Comparison of ENCODE assay signal across 8 mouse cellular contexts in the genomic region with DNA sequence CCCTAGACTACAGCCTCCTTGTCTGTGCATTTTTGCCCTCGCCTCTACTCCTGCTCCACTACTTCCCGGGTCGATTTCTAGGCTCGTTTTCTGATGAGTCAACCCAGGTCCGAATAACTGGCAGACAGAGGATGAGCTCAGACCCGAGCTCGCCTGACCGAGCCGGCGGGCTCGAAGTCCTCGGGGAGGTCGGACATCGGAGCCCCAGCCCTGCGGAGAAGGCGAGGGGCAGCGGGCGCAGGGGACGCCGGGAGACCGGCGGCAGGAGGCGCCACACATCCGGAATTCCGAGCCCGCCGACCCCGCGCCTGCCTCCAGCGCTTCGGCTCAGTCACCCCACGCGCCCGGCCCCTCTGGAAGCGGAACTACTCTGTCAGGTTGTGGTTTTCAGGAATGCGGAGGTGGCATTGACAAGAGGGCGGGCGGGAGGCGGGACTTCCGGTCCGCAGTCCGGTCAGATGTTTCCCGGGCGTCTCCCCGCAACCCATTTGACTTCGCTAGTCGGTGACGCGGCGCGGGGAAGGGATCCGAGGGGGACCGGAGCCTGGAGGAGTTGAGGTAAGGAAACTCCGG. TPM values are rescaled to one million over a fixed set of nuclear protein-coding genes. Genes with fewer than 3 reads are reported as not detected.
DNase-seq lines count a peak whose midpoint lies in the region; ATAC-seq and TF ChIP-seq lines count a peak whose summit lies in the region.

Gene Pcyt1a, plus strand, starts transcription at position 448 of the 573 bp plus-strand sequence.

- no peaks in the 10 kb centered on the region for H3K27me3 ChIP-seq in hindbrain, postnatal 0 days (ENCODE audit: insufficient read depth, low read length)

- peak; percentile 72 for TF ChIP-seq POLR2A in cortical plate, adult 2 months (IDR thresholded peaks at IDR 0.05; ENCODE audit: extremely low read depth, insufficient read depth, low read length)

- H3K79me2 ChIP-seq in macrophage (ENCODE audit: inconsistent target) = peaks cover 48% of the 10 kb centered on the region

- intact Hi-C loops in left cerebral cortex, adult 2 months (cut with DNase I) = loop anchor here (1.0 to 2.0 kb wide), 2 partner anchors 11 to 98 kb away; partner anchors contain the start of genes Tctex1d2 and Ubxn7

- H3K4me2 ChIP-seq in hindbrain, postnatal 0 days (ENCODE audit: low read depth, low read length) = peak within 1 kb of the TSS; percentile 67

- no peaks in the 10 kb centered on the region for H3K36me3 ChIP-seq in hindbrain, postnatal 0 days (ENCODE audit: insufficient read depth, low read length)
- no peaks in the 10 kb centered on the region for H3K36me3 ChIP-seq in macrophage (ENCODE audit: inconsistent target)

- peak within 1 kb of the TSS; percentile 98 for H3K4me3 ChIP-seq in cortical plate, adult 2 months (ENCODE audit: insufficient read depth, low read length)
- peak within 1 kb of the TSS; percentile 46 for H3K4me3 ChIP-seq in hindbrain, postnatal 0 days (ENCODE audit: low read length)
- H3K4me3 ChIP-seq in left cerebral cortex, adult 2 months = peak within 1 kb of the TSS; percentile 69
- H3K4me3 ChIP-seq in macrophage (ENCODE audit: inconsistent target) = peak within 1 kb of the TSS; percentile 99

- peak within 1 kb of the TSS; percentile 80 for H3K27ac ChIP-seq in cortical plate, adult 2 months (ENCODE audit: insufficient read depth, low read length)
- H3K27ac ChIP-seq in hindbrain, postnatal 0 days = peak within 1 kb of the TSS; percentile 90
- peak within 1 kb of the TSS; percentile 94 for H3K27ac ChIP-seq in left cerebral cortex, adult 2 months
- peak within 1 kb of the TSS; percentile 87 for H3K27ac ChIP-seq in macrophage

- no peaks in the 10 kb centered on the region for H3K9me3 ChIP-seq in hindbrain, postnatal 0 days (ENCODE audit: low read length)

- 1% methylated on average over 54 of the region's 54 CpGs for WGBS in hindbrain, postnatal 0 days
- under 1% methylated on average over 50 of the region's 54 CpGs for WGBS in macrophage (ENCODE audit: missing documents)

- DNase-seq in adipocyte (ENCODE audit: low spot score) = peak; percentile 95
- peak; percentile 84 to 87 for DNase-seq in gastrocnemius, adult 8-10 months (ENCODE audit: low spot score in 2 of 2)
- peak; percentile 96 for DNase-seq in hindbrain, postnatal 0 days (ENCODE audit: low spot score)
- peak; percentile 86 to 89 for DNase-seq in left cerebral cortex, adult 2 months (ENCODE audit: extremely low spot score in 1 of 2, low spot score in 2 of 2)
- peak; percentile 85 for DNase-seq in retina, postnatal 7 days (ENCODE audit: low read depth, low spot score)
- peak; percentile 84 to 85 for DNase-seq in urinary bladder, adult 18-20 months (ENCODE audit: low spot score in 2 of 2)

- H3K9ac ChIP-seq in hindbrain, postnatal 0 days (replicated peaks; ENCODE audit: low read length) = peak within 1 kb of the TSS; percentile 57

- peaks cover 2% of the 10 kb centered on the region for H3K4me1 ChIP-seq in cortical plate, adult 2 months (ENCODE audit: control insufficient read depth, insufficient read depth, low read length)
- peaks cover 9% of the 10 kb centered on the region for H3K4me1 ChIP-seq in hindbrain, postnatal 0 days (ENCODE audit: insufficient read depth, low read length)

- peak; percentile 99 for ATAC-seq in hindbrain, postnatal 0 days

- no peak for TF ChIP-seq CTCF in cortical plate, adult 2 months (IDR thresholded peaks at IDR 0.05; ENCODE audit: extremely low read depth, insufficient read depth, low read length)
- no peak; the same call in 1 of the 2 replicates for TF ChIP-seq CTCF in hindbrain, postnatal 0 days (IDR thresholded peaks at IDR 0.05; ENCODE audit: low read depth)
- TF ChIP-seq CTCF in left cerebral cortex, adult 2 months (IDR thresholded peaks at IDR 0.05) = peak; percentile 32

RNA-seq across cellular contexts. Expression of gene Pcyt1a, which starts in this region (rescaled TPM):
- 24.1 and 27.0 TPM in 2 replicates for polyA plus RNA-seq in cortical plate, adult 2 months (2012; rRNA removed)
- 100 to 1,000 TPM; 124 to 143 (median 130) TPM for total RNA-seq in gastrocnemius, adult 8-10 months (2022)
- 49.3 and 49.4 TPM in 2 replicates for total RNA-seq in hindbrain, postnatal 0 days (2014; rRNA removed)
- polyA plus RNA-seq in hindbrain, postnatal 0 days (2015; fragmentation: Nextera tagmentation; extraction: Ambion mirVana) = 47.6 and 52.5 TPM in 2 replicates
- total RNA-seq in left cerebral cortex, adult 2 months (2021) = 10 to 100 TPM; 39.6 to 42.7 TPM
- total RNA-seq in macrophage (2018; cell fraction: chromatin; rRNA removed) = 100 to 1,000 TPM in 10 of 26 experiments, 10 to 100 TPM in 16; 47.1 to 175 (median 80.7) TPM
- total RNA-seq in macrophage (2018; cell fraction: cytosol; rRNA removed) = 100 to 1,000 TPM in 3 of 26 experiments, 10 to 100 TPM in 23; 45.4 to 108 (median 71.3) TPM
- total RNA-seq in macrophage (2018; cell fraction: nucleus; rRNA removed) = 100 to 1,000 TPM in 3 of 26 experiments, 10 to 100 TPM in 23; 54.3 to 120 (median 66.5) TPM
- 32.5 to 74.9 TPM (median 60.1 TPM) in 3 replicates for polyA plus RNA-seq in macrophage (2018)

Comparison
In these comparisons a context has a peak if more than half of its experiments do, and no peak if none do; other contexts are left out.
1. Peak in every context shown above with its lines: DNase-seq, ATAC-seq, H3K4me3 ChIP-seq and H3K27ac ChIP-seq.
2. H3K4me3 ChIP-seq: peak in every context shown above with its lines; median percentile 99 in macrophage; 98 in cortical plate, adult 2 months; 69 in left cerebral cortex, adult 2 months; 46 in hindbrain, postnatal 0 days.